Mouse (Mus musculus) ES-E14 (cell line): ENCODE data around the gene Insc. TPM values are rescaled to one million over a fixed set of nuclear protein-coding genes. Genes with fewer than 3 reads are reported as not detected.

ENCODE experiments used
- DNase-seq: peaks from one replicate; pipeline ENCODE4 v3.0.0-alpha.2; 2013; ENCODE audit warnings: low read depth, low spot score
- H3K27ac ChIP-seq: 2 replicates; pipeline ENCODE4 v1.5.1; 2012; ENCODE audit warnings: low read depth, mild to moderate bottlenecking, low read length, moderate library complexity, mixed read lengths; ENCODE audit not compliant: poor library complexity, insufficient read depth, severe bottlenecking
- H3K36me3 ChIP-seq: 2 replicates; pipeline ENCODE4 v1.6.1; 2012; ENCODE audit warnings: mild to moderate bottlenecking, low read length, moderate library complexity, mixed read lengths; ENCODE audit not compliant: control insufficient read depth, poor library complexity, insufficient read depth, severe bottlenecking
- H3K4me1 ChIP-seq, 2 experiments: fragments of 150-350 bp in 1 of 2; sonication (generic) in 1 of 2; 2 replicates each; pipeline ENCODE4 v1.6.1; 2012; ENCODE audit warnings: low read length in 2 of 2, mild to moderate bottlenecking in 1 of 2, mixed read lengths in 1 of 2; ENCODE audit not compliant: control insufficient read depth in 2 of 2, insufficient read depth in 2 of 2, poor library complexity in 1 of 2
- H3K4me3 ChIP-seq, 2 experiments: fragments of 150-350 bp in 1 of 2; sonication (generic) in 1 of 2; 2 replicates each; pipeline ENCODE4 v1.5.1; 2012; ENCODE audit warnings: low read length in 2 of 2, low read depth in 1 of 2, mild to moderate bottlenecking in 1 of 2, mixed read lengths in 1 of 2; ENCODE audit not compliant: insufficient read depth in 1 of 2, poor library complexity in 1 of 2, severe bottlenecking in 1 of 2
- H3K9ac ChIP-seq: 2 replicates; pipeline ENCODE4 v1.6.1; 2012; ENCODE audit warnings: low read depth, mild to moderate bottlenecking, low read length, mixed read lengths; ENCODE audit not compliant: poor library complexity, insufficient read depth, severe bottlenecking
- H3K9me3 ChIP-seq: fragments of 150-350 bp; sonication (generic); 2 replicates; pipeline ENCODE4 v1.6.1; 2012; ENCODE audit warnings: low read depth, mild to moderate bottlenecking, low read length; ENCODE audit not compliant: control insufficient read depth, insufficient read depth
- CHD2 ChIP-seq: IDR thresholded peaks from 2 replicates; pipeline ENCODE4 v1.6.1; 2014; ENCODE audit warnings: mild to moderate bottlenecking, low read depth, low read length, inconsistent platforms
- HCFC1 ChIP-seq: IDR thresholded peaks from 2 replicates; pipeline ENCODE4 v1.6.1; 2012; ENCODE audit warnings: low read length, inconsistent platforms, borderline replicate concordance; ENCODE audit not compliant: insufficient read depth
- MAFK ChIP-seq: IDR thresholded peaks from 2 replicates; pipeline ENCODE4 v1.6.1; 2014; ENCODE audit warnings: mild to moderate bottlenecking, low read depth, low read length, inconsistent platforms; ENCODE audit not compliant: insufficient read depth
- ZC3H11A ChIP-seq: IDR thresholded peaks from 2 replicates; pipeline ENCODE4 v1.6.1; 2012; ENCODE audit warnings: low read depth, mild to moderate bottlenecking, inconsistent platforms, low read length, borderline replicate concordance
- ZNF384 ChIP-seq: IDR thresholded peaks from 2 replicates; pipeline ENCODE4 v1.6.1; 2012; ENCODE audit warnings: low read depth, low read length, inconsistent platforms
- in situ Hi-C, 2 experiments: fragments of 600-800 bp; cut with MboI; formaldehyde crosslinking; loops; one replicate each; pipeline ENCODE4 v1.15.1; 2025; ENCODE audit warnings: low sequenced_read_pairs in 2 of 2, inconsistent platforms in 1 of 2; ENCODE audit not compliant: unreplicated experiment in 2 of 2
- total RNA-seq: library from RNA; depleted of rRNA; stranded (reverse); fragments of 300-350 nt; gene quantifications from 2 replicates; pipeline ENCODE4 v1.2.3, GENCODE M21; 2012

The Insc gene
- total RNA-seq, 1 experiment: 1.7 TPM

DNA sequence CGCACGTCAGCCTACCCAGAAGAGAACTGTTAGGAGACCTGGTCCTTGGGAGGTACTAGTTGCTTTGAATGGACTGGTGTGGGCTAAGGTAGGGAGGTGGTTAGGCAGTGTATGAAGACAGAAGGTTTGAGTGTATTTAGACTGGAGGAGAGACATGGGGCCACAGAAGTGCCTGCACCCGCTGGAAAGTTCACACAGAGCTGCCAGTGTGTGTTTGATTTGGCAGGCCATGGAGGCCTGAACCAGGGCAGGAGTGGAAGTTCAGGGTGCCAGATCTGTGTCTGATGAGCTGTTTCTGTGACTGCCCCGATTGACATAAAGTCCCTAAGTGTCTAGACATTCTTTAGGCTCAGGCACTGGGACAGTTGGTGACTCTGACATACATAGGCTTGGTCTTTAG is 25.5 kb downstream of the Insc start:
- TF ChIP-seq ZNF384 (no peak), CHD2 (no peak), ZC3H11A (no peak), HCFC1 (no peak), MAFK (no peak)
- in situ Hi-C loops: no loop called here
- peaks cover 0 to 3% of the 10 kb centered on the region in 2 experiments; a peak in 1 of 4 replicates for H3K4me1 ChIP-seq

DNA sequence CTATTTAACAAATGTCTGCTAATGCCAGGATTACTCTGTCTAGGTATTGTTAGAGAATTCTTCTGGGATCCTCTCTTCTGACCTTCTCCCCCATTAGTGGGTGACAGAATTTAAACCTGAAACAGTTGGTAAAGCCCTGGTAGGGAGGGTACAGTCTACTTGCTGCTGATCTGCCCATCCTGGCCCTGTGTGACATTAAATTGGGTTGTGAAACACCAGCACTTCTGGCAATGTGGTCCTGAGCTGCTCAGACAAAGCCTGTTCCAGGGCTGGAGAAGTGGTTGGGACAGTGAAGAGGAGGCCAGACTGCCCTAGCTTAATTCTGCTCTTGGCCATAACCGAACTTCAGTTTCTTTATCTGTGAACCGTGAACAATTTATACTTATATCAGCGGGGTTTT is 27.1 kb downstream of the Insc start:
- TF ChIP-seq MAFK (no peak), ZNF384 (no peak), HCFC1 (no peak), CHD2 (no peak), ZC3H11A (no peak)
- in situ Hi-C loops: no loop called here

More for the DNA sequence above, 25.5 kb downstream of the Insc start:
- Histone ChIP-seq H3K27ac (no peak overlapping the region), H3K4me3 (no peak overlapping the region), H3K9me3 (no peaks in the 10 kb centered on the region), H3K9ac (no peak overlapping the region), H3K36me3 (no peaks in the 10 kb centered on the region)
- no peak for DNase-seq

DNA sequence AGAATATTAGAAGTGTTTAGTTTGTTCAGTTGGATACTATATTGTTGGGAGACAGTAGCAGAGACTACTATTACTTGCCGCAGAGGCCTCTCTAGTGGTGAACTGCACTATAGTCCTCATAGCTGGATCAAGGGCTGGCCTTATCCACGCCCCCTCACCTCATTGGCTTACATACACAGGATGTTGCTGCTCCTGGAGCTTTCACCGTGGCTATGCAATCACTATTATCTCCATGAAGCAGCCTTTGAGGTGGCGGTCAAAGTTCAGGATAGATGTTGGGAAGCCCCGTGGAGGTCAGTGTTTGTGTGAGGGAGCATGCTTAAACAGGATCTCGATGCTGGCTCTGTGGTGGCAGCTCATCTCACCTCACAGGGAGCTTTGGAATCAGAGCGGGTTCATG is 28.3 kb downstream of the Insc start:
- in situ Hi-C loops: no loop called here
- H3K4me3 ChIP-seq: no peak overlapping the region

More for the DNA sequence above, 27.1 kb downstream of the Insc start:
- H3K9ac ChIP-seq: no peak overlapping the region
- H3K9me3 ChIP-seq: no peaks in the 10 kb centered on the region
- H3K36me3 ChIP-seq: no peaks in the 10 kb centered on the region
- no peak overlapping the region for H3K27ac ChIP-seq
- DNase-seq: no peak
- H3K4me1 ChIP-seq: peaks cover 0 to 3% of the 10 kb centered on the region in 2 experiments; a peak in 1 of 4 replicates
- no peak overlapping the region for H3K4me3 ChIP-seq

DNA sequence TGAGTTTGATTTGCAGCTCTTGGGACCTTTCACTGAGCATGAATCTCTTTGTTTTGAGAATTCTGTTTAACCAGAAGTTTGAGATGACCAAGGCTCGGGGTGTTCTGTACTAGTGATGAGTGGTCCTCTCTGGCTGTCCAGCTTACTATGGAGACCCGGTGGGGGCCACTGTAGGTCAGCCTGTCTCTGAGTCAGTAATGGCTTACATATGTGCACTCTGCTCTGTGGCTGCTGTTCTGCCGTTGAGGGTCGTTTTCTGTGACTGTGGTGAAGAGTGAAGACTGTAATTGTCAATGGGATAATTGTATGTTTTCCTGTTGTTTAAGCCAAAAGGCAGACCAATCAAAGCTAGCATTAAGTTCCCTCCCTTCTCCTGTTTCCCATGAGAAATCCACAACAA is 30.3 kb downstream of the Insc start:
- no peak overlapping the region for H3K4me3 ChIP-seq
- in situ Hi-C loops: no loop called here

More for the DNA sequence above, 28.3 kb downstream of the Insc start:
- no peak for DNase-seq
- Histone ChIP-seq H3K9me3 (no peaks in the 10 kb centered on the region), H3K27ac (no peak overlapping the region), H3K9ac (no peak overlapping the region), H3K36me3 (no peaks in the 10 kb centered on the region), H3K4me1 (peaks cover 0 to 3% of the 10 kb centered on the region in 2 experiments; a peak in 1 of 4 replicates)
- no peak for TF ChIP-seq ZNF384
- no peak for TF ChIP-seq ZC3H11A
- TF ChIP-seq MAFK: no peak
- TF ChIP-seq CHD2: no peak
- TF ChIP-seq HCFC1: no peak

DNA sequence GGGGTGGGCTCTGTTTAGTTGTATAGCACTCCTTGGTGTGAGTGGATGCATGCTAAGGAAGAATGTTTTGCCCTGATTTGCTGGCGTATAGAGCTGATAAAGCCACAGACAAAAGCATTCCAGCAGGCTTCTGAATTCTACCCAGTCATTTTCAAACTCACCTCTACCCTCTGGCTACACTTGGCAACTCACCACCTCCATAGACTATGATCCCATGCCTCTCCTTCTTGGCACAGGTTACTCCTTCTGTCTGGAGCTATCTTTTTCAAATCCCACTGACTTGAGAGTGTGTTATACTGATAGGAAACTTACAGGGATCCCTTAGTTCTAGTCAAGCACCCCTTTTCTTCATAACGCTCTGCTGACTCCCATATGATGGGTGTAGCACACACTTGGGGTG is 32.4 kb downstream of the Insc start:
- no peak overlapping the region for H3K9ac ChIP-seq
- no peaks in the 10 kb centered on the region for H3K36me3 ChIP-seq
- H3K9me3 ChIP-seq: no peaks in the 10 kb centered on the region
- H3K4me3 ChIP-seq: no peak overlapping the region
- H3K27ac ChIP-seq: no peak overlapping the region
- no peak for DNase-seq
- TF ChIP-seq ZNF384: no peak
- TF ChIP-seq MAFK: no peak
- no peak for TF ChIP-seq ZC3H11A
- no peak for TF ChIP-seq CHD2
- no peak for TF ChIP-seq HCFC1
- in situ Hi-C loops: no loop called here
- H3K4me1 ChIP-seq: peaks cover 0 to 3% of the 10 kb centered on the region in 2 experiments; a peak in 1 of 4 replicates

More for the DNA sequence above, 30.3 kb downstream of the Insc start:
- H3K9ac ChIP-seq: no peak overlapping the region
- H3K36me3 ChIP-seq: no peaks in the 10 kb centered on the region
- H3K4me1 ChIP-seq: peaks cover 0 to 3% of the 10 kb centered on the region in 2 experiments; a peak in 1 of 4 replicates
- no peak overlapping the region for H3K27ac ChIP-seq
- no peak for DNase-seq
- no peak for TF ChIP-seq CHD2
- no peak for TF ChIP-seq ZC3H11A
- TF ChIP-seq ZNF384: no peak
- no peak for TF ChIP-seq MAFK
- no peak for TF ChIP-seq HCFC1
- H3K9me3 ChIP-seq: no peaks in the 10 kb centered on the region
